Mouse (Mus musculus): ENCODE measurements around the gene Snx10.

- TF ChIP-seq POLR2A (IDR thresholded peaks at IDR 0.05; ENCODE audit: low read depth, low read length) (no peak), CTCF (conservative IDR thresholded peaks at IDR 0.05; ENCODE audit: insufficient read depth, insufficient read length, low read depth, low read length) (no peak)
These were observed 106.5 kb downstream of the Snx10 start for GRCm38 (mm10) chr6:51630184-51630583.

Measured in kidney, adult 2 months (tissue).